Mouse (Mus musculus): Measurements from ENCODE around the gene Dixdc1.

DNA sequence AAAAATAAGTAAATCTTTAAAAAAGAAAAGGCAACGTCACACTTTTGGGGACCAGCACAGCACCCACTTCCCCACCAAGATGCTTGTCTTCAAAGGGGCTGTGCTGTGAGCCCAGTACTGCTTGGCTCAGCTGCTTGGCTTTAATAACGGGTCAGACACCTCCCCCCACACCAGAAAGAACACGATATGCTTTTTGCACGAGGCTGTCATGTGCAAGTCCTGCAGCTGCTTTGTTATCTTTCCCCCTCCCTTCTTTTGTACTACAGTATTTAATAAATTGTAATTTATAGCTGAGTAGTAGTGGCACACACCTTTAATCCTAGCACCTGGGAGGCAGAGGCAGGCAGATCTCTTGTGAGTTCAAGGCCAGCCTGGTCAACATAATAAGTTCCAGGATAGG is 20.4 kb downstream of the Dixdc1 start:
- no peak for TF ChIP-seq CTCF (conservative IDR thresholded peaks at IDR 0.05; ENCODE audit: insufficient read depth, insufficient read length, low read depth, low read length)
- no peak for TF ChIP-seq POLR2A (IDR thresholded peaks at IDR 0.05; ENCODE audit: low read depth, low read length)

All from kidney, adult 2 months (tissue).